Mouse (Mus musculus) lung, embryonic 15.5 days (tissue): ENCODE data around the gene Gnai2. TPM values are rescaled to one million over a fixed set of nuclear protein-coding genes. Genes with fewer than 3 reads are reported as not detected.

Source experiments
- ATAC-seq: fragments of 200-750 bp; cut with Nextera tagmentation; 2 replicates; pipeline ENCODE4 v1.8.0; 2017; ENCODE audit warnings: moderate number of reproducible peaks, borderline replicate concordance; ENCODE audit not compliant: low FRiP score, low TSS enrichment; ENCODE audit errors: extremely low read depth
- H3K27ac ChIP-seq: fragments of 300-500 bp; sonication (generic); 2 replicates; pipeline ENCODE4 v1.5.1; 2015; ENCODE audit warnings: moderate library complexity, mild to moderate bottlenecking, inconsistent platforms
- H3K27me3 ChIP-seq: fragments of 300-500 bp; sonication (generic); 2 replicates; pipeline ENCODE4 v1.6.1; 2015; ENCODE audit warnings: inconsistent platforms
- H3K36me3 ChIP-seq: fragments of 300-500 bp; sonication (generic); 2 replicates; pipeline ENCODE4 v1.6.1; 2015; ENCODE audit warnings: inconsistent platforms
- H3K4me1 ChIP-seq: fragments of 300-500 bp; sonication (generic); 2 replicates; pipeline ENCODE4 v1.6.1; 2015; ENCODE audit warnings: inconsistent platforms
- H3K4me2 ChIP-seq: fragments of 300-500 bp; sonication (generic); 2 replicates; pipeline ENCODE4 v1.6.1; 2015; ENCODE audit warnings: inconsistent platforms, mild to moderate bottlenecking, moderate library complexity
- H3K4me3 ChIP-seq: fragments of 300-500 bp; sonication (generic); 2 replicates; pipeline ENCODE4 v1.5.1; 2015; ENCODE audit warnings: mild to moderate bottlenecking, inconsistent platforms
- H3K9ac ChIP-seq: fragments of 300-500 bp; sonication (generic); 2 replicates; pipeline ENCODE4 v1.6.1; 2015; ENCODE audit warnings: inconsistent platforms
- H3K9me3 ChIP-seq: fragments of 300-500 bp; sonication (generic); 2 replicates; pipeline ENCODE4 v1.6.1; 2016; ENCODE audit warnings: inconsistent platforms
- WGBS: fragments of 180-500 bp; shearing (Covaris S2); methylation state at CpG from one replicate; pipeline ENCODE4 v1.1.7; 2015; 5-methylcytosine and 5-hydroxymethylcytosine counted together
- polyA plus RNA-seq: library from polyadenylated mRNA; unstranded; fragments of >200 nt; fragmentation: Nextera tagmentation; extraction: Ambion mirVana; gene quantifications from 2 replicates; pipeline ENCODE4 v1.2.1, GENCODE M21; 2015

Gnai2 gene
- polyA plus RNA-seq, 1 experiment from 2014 or later, result 478 TPM

DNA sequence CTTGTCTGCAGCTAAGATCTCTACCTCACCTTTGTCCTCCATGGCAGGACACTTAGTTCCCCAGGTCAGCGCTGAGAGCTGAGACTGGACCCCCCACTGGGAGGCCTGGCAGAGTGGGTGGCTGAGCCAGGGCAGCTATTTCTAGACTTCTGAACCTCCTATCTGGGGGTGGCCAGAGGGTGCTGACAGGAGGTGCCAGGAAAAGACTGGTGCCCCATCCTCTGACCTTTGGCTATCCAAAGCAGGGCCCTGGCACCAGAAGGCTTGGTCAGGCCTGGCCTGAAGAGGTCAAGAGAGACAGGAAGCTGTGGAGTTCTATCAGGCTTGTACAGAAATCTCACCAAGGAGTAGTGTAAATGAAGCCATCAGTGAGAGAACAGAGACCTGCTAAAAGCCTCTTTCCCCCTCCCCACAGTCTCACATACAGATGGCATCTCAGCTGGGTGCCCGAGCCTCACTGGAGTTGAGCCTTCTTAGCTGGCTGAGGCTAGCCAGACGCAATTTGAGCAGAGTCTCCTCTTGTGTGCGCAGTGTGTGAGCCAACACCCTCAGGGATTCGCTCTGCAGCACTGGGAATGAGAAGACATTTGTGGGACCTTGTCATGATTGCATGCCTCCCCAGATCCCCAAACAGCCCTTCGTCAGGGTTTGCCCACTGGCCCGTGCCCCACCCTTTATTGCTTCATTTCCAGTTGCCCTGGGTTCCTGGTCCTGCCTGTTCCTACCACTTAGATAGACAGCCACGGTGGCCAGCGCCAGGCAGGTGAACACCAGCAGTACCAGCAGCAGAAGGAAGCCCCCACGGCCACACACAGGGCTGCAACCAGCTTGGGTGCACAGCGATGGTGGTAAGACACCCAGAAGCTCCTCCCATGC lies 41.8 kb downstream of the Gnai2 start:
- Histone ChIP-seq H3K36me3 (peaks cover 44% of the 10 kb centered on the region), H3K9ac (no peak overlapping the region), H3K4me3 (no peak overlapping the region), H3K4me2 (no peak overlapping the region), H3K4me1 (peaks cover 16% of the 10 kb centered on the region), H3K27me3 (no peaks in the 10 kb centered on the region), H3K9me3 (no peaks in the 10 kb centered on the region), H3K27ac (no peak overlapping the region)
- 86% methylated on average over 11 of the region's 11 CpGs for WGBS
- no peak for ATAC-seq

DNA sequence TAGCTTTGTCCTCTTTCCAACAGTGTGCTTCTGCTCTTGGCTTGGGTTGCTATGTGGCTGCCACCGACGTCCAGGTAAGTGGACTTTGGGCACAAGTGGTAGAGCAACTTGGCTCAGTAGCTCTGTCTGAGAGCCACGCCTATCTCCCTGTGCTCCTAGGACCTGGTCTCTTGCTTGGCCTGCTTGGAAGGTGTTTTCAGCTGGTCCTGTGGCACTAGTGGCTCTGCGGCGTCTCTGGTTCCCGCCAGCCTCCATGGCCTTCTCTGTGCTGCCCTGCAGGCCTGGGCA lies 44.5 kb downstream of the Gnai2 start:
- Histone ChIP-seq H3K27ac (peak overlapping the region; percentile 18; the same call in 1 of the 2 replicates), H3K4me3 (no peak overlapping the region), H3K4me2 (no peak overlapping the region), H3K27me3 (no peaks in the 10 kb centered on the region), H3K4me1 (peaks cover 24% of the 10 kb centered on the region), H3K9ac (no peak overlapping the region), H3K36me3 (peaks cover 44% of the 10 kb centered on the region), H3K9me3 (no peaks in the 10 kb centered on the region)
- ATAC-seq, result no peak
- WGBS, result 86% methylated on average over 6 of the region's 6 CpGs

GRCm38 (mm10) chr9:107590058-107590772 lies 45.0 kb downstream of the Gnai2 start:
- peak overlapping the region; percentile 79; the same call in 1 of the 2 replicates for H3K4me2 ChIP-seq
- ATAC-seq, result no peak
- peaks cover 44% of the 10 kb centered on the region for H3K36me3 ChIP-seq

DNA sequence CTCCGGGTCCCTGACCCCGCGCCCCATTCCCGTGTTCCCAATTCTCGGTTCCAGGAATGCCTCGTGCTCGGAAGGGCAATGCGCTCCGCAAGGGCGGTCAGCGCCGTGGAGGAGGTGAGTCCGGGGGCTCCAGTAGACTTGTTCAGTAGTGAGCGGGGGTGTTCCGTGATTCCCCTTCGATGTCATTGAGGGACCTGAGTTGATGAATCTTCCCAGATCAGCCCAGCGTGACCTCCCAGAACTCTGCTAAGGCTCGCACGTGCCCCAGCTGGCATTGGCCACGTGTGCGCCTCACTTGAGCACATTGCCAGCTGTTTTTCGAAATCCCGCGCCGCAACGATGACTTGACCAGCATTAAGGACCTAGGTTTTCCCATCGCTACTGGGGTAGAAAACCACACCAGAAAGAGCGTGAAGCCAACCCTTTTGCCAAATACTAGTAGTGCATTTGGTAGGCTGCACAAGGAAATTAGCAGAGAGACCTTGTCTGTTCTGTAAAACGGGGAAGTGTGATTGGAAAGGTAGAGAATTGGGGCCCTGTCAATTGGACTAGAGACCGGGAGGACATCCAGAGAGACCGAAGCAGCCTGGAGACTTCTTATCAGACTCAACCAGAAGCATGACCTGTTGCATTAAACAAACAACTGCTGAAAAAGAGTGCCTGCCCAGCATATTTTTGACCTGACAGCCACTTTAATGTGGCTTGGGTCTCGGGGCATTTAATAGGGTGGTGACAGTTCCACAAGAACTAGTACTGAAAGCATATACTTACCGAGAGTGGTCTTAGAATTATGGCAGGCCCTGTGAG lies 47.1 kb downstream of the Gnai2 start:
- Histone ChIP-seq H3K27me3 (no peaks in the 10 kb centered on the region), H3K9ac (peak overlapping the region; percentile 64), H3K4me3 (peak overlapping the region; percentile 79), H3K9me3 (no peaks in the 10 kb centered on the region), H3K4me1 (peaks cover 24% of the 10 kb centered on the region), H3K27ac (peak overlapping the region; percentile 36; the same call in 1 of the 2 replicates), H3K4me2 (peak overlapping the region; percentile 79), H3K36me3 (peaks cover 41% of the 10 kb centered on the region)
- WGBS, result under 1% methylated on average over 33 of the region's 33 CpGs
- no peak for ATAC-seq

More at GRCm38 (mm10) chr9:107590058-107590772, 45.0 kb downstream of the Gnai2 start:
- Histone ChIP-seq H3K9me3 (no peaks in the 10 kb centered on the region), H3K27me3 (no peaks in the 10 kb centered on the region), H3K9ac (no peak overlapping the region), H3K4me1 (peaks cover 24% of the 10 kb centered on the region), H3K27ac (peak overlapping the region; percentile 18; the same call in 1 of the 2 replicates), H3K4me3 (no peak overlapping the region)
- WGBS, result 71% methylated on average over 25 of the region's 25 CpGs

DNA sequence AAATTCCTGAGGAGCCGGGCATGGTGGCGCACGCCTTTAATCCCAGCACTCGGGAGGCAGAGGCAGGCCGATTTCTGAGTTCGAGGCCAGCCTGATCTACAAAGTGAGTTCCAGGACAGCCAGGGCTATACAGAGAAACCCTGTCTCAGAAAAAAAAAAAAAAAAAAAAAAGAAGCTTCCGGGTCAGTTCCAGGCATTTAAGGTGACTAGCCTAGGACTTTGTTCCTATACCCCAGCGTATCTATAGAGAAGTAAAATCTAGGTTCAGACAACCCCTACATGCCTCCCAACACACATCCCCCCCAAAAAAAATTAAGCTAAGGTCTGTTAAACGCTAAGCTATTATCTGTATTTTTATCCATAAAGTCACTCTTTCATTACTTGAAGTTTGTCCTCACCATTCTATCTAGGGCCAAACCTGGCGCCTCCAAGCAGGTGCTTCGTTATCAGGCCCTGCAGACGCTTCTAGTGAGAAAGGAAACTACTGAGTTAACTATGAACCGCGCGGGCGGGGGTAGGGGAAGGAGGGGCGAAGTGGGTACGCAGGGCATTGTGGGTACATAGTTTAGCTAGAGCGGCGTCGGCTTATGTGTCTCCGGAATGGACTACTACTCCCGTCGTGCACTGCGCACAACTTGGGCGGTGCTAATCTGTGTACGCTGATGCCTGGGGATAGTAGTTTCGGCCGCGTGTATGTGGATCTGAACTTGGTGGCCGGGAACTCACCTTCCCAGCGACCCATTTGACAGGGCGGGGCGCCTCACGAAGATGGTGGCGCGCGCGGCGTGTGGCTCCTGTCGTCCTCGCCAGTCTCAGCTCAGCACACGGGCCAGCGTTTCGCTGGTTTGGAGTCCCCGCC lies 48.0 kb downstream of the Gnai2 start, which contains the start of gene Ifrd2:
Gene Ifrd2 (plus strand): TSS at position 669 of the 859 bp plus-strand sequence.
- Histone ChIP-seq H3K9ac (peak within 1 kb of the TSS; percentile 64), H3K36me3 (peaks cover 38% of the 10 kb centered on the region), H3K4me1 (peaks cover 32% of the 10 kb centered on the region), H3K4me2 (peak within 1 kb of the TSS; percentile 79), H3K27me3 (no peaks in the 10 kb centered on the region), H3K9me3 (no peaks in the 10 kb centered on the region), H3K27ac (peak within 1 kb of the TSS; percentile 41; the same call in 1 of the 2 replicates), H3K4me3 (peak within 1 kb of the TSS; percentile 79)
- peak; percentile 97 for ATAC-seq
- 11% methylated on average over 46 of the region's 46 CpGs for WGBS

DNA sequence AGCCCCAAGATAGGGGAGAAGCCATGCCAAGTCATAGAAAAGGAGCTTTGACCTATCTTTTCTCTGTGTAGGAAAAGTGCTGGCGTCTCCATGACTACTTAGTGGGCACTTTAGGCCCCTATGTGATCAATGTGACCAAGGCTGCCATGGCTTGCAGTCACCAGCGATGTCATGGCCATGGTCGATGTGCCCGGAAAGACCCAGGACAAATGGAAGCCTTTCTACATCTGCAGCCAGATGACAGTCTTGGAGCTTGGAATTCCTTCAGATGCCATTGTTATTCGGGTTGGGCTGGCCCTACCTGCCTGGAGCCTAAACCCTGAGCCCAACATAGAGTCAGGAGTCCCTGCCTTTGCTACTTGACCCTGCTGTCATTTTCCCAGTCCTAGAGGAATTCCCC lies 48.7 kb downstream of the Gnai2 start:
- no peak overlapping the region for H3K4me3 ChIP-seq
- peaks cover 39% of the 10 kb centered on the region for H3K4me1 ChIP-seq
- WGBS, result 85% methylated on average over 5 of the region's 5 CpGs
- H3K9ac ChIP-seq, result no peak overlapping the region
- peaks cover 31% of the 10 kb centered on the region for H3K36me3 ChIP-seq
- no peak for ATAC-seq
- H3K27me3 ChIP-seq, result no peaks in the 10 kb centered on the region
- no peak overlapping the region for H3K27ac ChIP-seq
- H3K9me3 ChIP-seq, result no peaks in the 10 kb centered on the region
- H3K4me2 ChIP-seq, result no peak overlapping the region

DNA sequence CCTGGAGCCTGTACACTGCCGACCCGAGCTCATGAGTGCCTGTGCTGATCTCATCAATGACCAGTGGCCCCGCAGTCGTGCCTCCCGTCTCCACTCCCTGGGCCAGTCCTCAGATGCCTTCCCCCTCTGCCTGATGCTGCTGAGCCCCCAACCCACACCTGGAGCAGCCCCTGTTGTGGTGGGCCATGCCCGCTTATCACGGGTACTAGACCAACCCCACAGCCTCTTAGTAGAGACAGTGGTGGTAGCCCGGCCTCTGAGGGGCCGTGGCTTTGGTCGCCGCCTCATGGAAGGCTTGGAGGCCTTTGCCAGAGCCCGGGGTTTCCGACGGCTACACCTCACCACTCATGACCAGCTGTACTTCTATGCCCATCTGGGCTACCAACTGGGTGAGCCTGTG lies 52.0 kb downstream of the Gnai2 start:
- ATAC-seq, result no peak
- Histone ChIP-seq H3K36me3 (peaks cover 13% of the 10 kb centered on the region), H3K4me2 (no peak overlapping the region), H3K27me3 (no peaks in the 10 kb centered on the region), H3K9ac (no peak overlapping the region), H3K27ac (no peak overlapping the region), H3K4me3 (no peak overlapping the region), H3K4me1 (peaks cover 36% of the 10 kb centered on the region), H3K9me3 (no peaks in the 10 kb centered on the region)
- 91% methylated on average over 14 of the region's 14 CpGs for WGBS

- Histone ChIP-seq H3K4me2 (peak overlapping the region; percentile 87; the same call in 1 of the 2 replicates), H3K9ac (no peak overlapping the region), H3K4me1 (peaks cover 38% of the 10 kb centered on the region), H3K9me3 (no peaks in the 10 kb centered on the region), H3K36me3 (peaks cover 13% of the 10 kb centered on the region), H3K27me3 (no peaks in the 10 kb centered on the region), H3K4me3 (no peak overlapping the region), H3K27ac (no peak overlapping the region)
- whole genome bisulfite sequencing, result 89% methylated on average over 7 of the region's 7 CpGs
- ATAC-seq, result no peak
These were observed 52.6 kb downstream of the Gnai2 start for GRCm38 (mm10) chr9:107582509-107583062.

DNA sequence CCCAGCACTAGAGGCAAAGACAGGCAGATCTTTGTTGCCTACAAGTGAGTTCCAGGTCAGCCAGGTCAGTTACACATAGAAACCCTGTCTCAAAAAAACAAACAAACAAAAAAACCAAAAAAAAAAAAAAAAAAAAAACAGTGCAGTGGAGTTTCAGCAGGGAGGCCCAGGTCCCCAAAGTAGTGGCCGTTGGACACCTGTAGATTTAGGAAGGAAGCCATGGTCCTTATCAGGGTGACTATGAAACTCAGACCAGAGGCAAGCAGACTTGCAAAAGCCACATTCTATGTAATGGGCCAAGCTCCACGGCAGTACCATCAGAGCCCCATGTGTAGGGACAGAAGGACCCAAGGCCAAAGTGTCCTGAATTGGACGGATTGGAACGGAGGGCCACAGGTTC lies 53.6 kb downstream of the Gnai2 start:
- H3K4me1 ChIP-seq, result peaks cover 45% of the 10 kb centered on the region
- 63% methylated on average over 4 of the region's 4 CpGs for WGBS
- no peak for ATAC-seq
- H3K9me3 ChIP-seq, result no peaks in the 10 kb centered on the region
- H3K9ac ChIP-seq, result peak overlapping the region; percentile 67
- peak overlapping the region; percentile 97 for H3K27ac ChIP-seq
- peak overlapping the region; percentile 60 for H3K4me3 ChIP-seq
- no peaks in the 10 kb centered on the region for H3K27me3 ChIP-seq
- peak overlapping the region; percentile 87 for H3K4me2 ChIP-seq
- H3K36me3 ChIP-seq, result peaks cover 13% of the 10 kb centered on the region

GRCm38 (mm10) chr9:107580501-107581317 lies 54.5 kb downstream of the Gnai2 start, which contains the start of gene Hyal3:
TSS of gene Hyal3 (plus strand) at chr9:107580818.
- Histone ChIP-seq H3K27ac (peak within 1 kb of the TSS; percentile 97), H3K9ac (peak within 1 kb of the TSS; percentile 67), H3K4me3 (peak within 1 kb of the TSS; percentile 60), H3K4me1 (peaks cover 53% of the 10 kb centered on the region), H3K4me2 (peak within 1 kb of the TSS; percentile 87), H3K27me3 (no peaks in the 10 kb centered on the region), H3K9me3 (no peaks in the 10 kb centered on the region), H3K36me3 (peaks cover 13% of the 10 kb centered on the region)
- ATAC-seq, result peak; percentile 75
- under 1% methylated on average over 32 of the region's 32 CpGs for WGBS
